Mouse (Mus musculus): Measurements from ENCODE around the gene Eepd1. TPM values are rescaled to one million over a fixed set of nuclear protein-coding genes. Genes with fewer than 3 reads are reported as not detected.
A peak's percentile ranks its signal among the peaks of the same experiment; 100 is the strongest.

Eepd1 gene
- polyA plus RNA-seq, 1 experiment from 2014 or later: 13.7 TPM

DNA sequence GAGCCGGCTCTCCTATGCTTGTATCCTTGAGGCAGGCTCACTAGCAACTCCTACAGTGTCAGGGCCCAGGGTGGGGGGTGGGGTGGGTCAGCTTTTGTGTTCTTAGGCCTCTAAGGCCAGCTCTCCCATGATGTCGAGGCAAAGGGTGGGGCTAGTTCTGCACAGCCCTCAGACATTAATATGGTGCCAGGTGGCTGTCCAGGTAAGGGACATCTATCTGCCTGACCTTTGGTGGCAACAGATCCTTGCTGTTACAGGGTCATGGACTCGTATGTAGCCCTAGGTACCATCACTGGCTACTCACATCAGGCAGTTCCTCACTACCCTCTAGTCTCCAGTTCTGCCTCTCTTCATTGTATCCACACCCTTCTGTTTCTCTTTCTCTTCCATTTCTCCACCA is 87.4 kb downstream of the Eepd1 start:
- Histone ChIP-seq H3K4me2 (ENCODE audit: low read depth, low read length) (no peak overlapping the region), H3K27ac (replicated peaks; ENCODE audit: low read depth, low read length) (no peak overlapping the region), H3K4me1 (ENCODE audit: control insufficient read depth, insufficient read depth, low read length) (peaks cover 27% of the 10 kb centered on the region), H3K36me3 (ENCODE audit: control insufficient read depth, insufficient read depth, low read length) (no peaks in the 10 kb centered on the region), H3K27me3 (replicated peaks; ENCODE audit: control insufficient read depth, insufficient read depth, low read length) (no peaks in the 10 kb centered on the region), H3K9me3 (ENCODE audit: control insufficient read depth, low read length) (no peaks in the 10 kb centered on the region), H3K9ac (ENCODE audit: low read depth, low read length) (no peak overlapping the region), H3K4me3 (ENCODE audit: low read depth, low read length) (no peak overlapping the region)
- ATAC-seq (ENCODE audit: low read depth) (no peak), DNase-seq (ENCODE audit: low spot score) (no peak)
- WGBS: 66% methylated on average over 3 of the region's 3 CpGs

DNA sequence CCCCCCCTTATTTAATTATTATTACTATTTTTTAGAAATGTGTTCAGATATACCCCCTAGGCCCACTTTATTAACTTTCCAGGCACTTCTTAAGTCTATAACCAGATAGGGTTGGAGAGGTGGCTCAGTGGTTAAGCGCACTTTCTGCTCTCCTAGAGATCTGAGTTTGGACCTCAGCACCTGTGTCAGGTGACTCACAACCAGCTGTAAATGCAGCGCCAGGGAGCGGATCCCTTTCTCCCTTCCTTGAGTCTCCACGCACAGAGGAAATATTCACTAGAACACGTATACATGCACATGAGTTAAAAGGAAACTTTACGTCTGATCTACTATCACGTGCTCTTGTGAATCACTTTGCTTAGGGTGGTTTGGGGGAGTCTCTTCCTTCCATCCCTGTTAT is 88.7 kb downstream of the Eepd1 start:
- ATAC-seq (ENCODE audit: low read depth): no peak
- Histone ChIP-seq H3K27ac (replicated peaks; ENCODE audit: low read depth, low read length) (no peak overlapping the region), H3K36me3 (ENCODE audit: control insufficient read depth, insufficient read depth, low read length) (no peaks in the 10 kb centered on the region), H3K4me2 (ENCODE audit: low read depth, low read length) (no peak overlapping the region), H3K27me3 (replicated peaks; ENCODE audit: control insufficient read depth, insufficient read depth, low read length) (no peaks in the 10 kb centered on the region), H3K4me1 (ENCODE audit: control insufficient read depth, insufficient read depth, low read length) (peaks cover 32% of the 10 kb centered on the region), H3K9ac (ENCODE audit: low read depth, low read length) (no peak overlapping the region), H3K9me3 (ENCODE audit: control insufficient read depth, low read length) (no peaks in the 10 kb centered on the region), H3K4me3 (ENCODE audit: low read depth, low read length) (no peak overlapping the region)
- 89% methylated on average over 7 of the region's 7 CpGs for WGBS
- DNase-seq (ENCODE audit: low spot score): no peak

DNA sequence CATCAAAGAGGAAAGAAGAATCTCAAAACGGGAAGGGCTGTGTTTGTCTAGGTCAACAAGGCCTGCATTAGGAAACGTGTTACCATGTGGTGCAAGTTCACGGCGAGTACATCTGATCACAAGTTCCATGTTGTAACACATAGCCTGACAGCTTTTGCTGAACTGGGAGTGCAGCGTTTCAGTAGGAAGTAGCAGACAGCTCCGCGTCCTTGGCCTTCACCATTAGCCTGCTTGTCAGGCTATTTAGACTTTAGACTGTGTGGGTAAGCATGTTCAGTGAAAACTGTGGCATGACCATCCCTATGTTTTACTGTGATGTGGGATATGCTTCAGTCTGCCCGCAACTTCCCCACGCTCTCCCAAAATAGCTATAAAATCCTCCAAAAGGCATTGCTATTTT is 89.1 kb downstream of the Eepd1 start:
- H3K27ac ChIP-seq (replicated peaks; ENCODE audit: low read depth, low read length): no peak overlapping the region; the same call in 1 of the 2 replicates
- no peaks in the 10 kb centered on the region for H3K36me3 ChIP-seq (ENCODE audit: control insufficient read depth, insufficient read depth, low read length)
- WGBS: 71% methylated on average over 9 of the region's 9 CpGs
- ATAC-seq (ENCODE audit: low read depth) (no peak), DNase-seq (ENCODE audit: low spot score) (no peak)
- no peak overlapping the region for H3K4me2 ChIP-seq (ENCODE audit: low read depth, low read length)
- no peaks in the 10 kb centered on the region for H3K9me3 ChIP-seq (ENCODE audit: control insufficient read depth, low read length)
- peaks cover 32% of the 10 kb centered on the region for H3K4me1 ChIP-seq (ENCODE audit: control insufficient read depth, insufficient read depth, low read length)
- no peak overlapping the region for H3K4me3 ChIP-seq (ENCODE audit: low read depth, low read length)
- H3K9ac ChIP-seq (ENCODE audit: low read depth, low read length): no peak overlapping the region
- H3K27me3 ChIP-seq (replicated peaks; ENCODE audit: control insufficient read depth, insufficient read depth, low read length): no peaks in the 10 kb centered on the region

DNA sequence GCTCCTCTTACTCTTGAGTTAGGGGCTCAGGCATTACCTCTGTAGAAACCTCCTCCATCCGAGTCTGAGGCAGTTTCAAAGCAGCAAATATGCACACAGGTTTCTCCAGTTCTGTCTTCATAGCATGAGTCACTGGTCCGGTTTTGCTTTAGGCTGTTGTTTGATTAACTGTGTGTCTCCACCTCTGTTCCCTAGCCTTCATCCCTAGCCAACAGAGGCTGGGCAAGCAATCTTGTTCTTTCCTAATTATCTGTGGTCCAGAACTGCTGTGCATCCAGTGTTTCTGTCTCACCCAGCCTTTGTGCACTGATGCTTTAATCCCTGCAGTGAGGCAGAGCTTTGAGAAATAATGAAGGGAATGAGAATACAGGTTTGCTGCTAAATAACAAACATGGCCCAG is 90.0 kb downstream of the Eepd1 start:
- H3K27ac ChIP-seq (replicated peaks; ENCODE audit: low read depth, low read length): 0 out of 2 replicates have a peak overlapping the region, but pooled peaks have one; percentile 18
- 0 out of 2 replicates have a peak, but pooled peaks have one; percentile 31 for ATAC-seq (ENCODE audit: low read depth)
- H3K9me3 ChIP-seq (ENCODE audit: control insufficient read depth, low read length): no peaks in the 10 kb centered on the region
- H3K27me3 ChIP-seq (replicated peaks; ENCODE audit: control insufficient read depth, insufficient read depth, low read length): no peaks in the 10 kb centered on the region
- no peak overlapping the region for H3K4me2 ChIP-seq (ENCODE audit: low read depth, low read length)
- 35% methylated on average over 2 of the region's 2 CpGs for WGBS
- DNase-seq (ENCODE audit: low spot score): peak; percentile 60
- H3K4me3 ChIP-seq (ENCODE audit: low read depth, low read length): no peak overlapping the region
- H3K9ac ChIP-seq (ENCODE audit: low read depth, low read length): no peak overlapping the region
- H3K4me1 ChIP-seq (ENCODE audit: control insufficient read depth, insufficient read depth, low read length): peaks cover 32% of the 10 kb centered on the region
- H3K36me3 ChIP-seq (ENCODE audit: control insufficient read depth, insufficient read depth, low read length): no peaks in the 10 kb centered on the region

DNA sequence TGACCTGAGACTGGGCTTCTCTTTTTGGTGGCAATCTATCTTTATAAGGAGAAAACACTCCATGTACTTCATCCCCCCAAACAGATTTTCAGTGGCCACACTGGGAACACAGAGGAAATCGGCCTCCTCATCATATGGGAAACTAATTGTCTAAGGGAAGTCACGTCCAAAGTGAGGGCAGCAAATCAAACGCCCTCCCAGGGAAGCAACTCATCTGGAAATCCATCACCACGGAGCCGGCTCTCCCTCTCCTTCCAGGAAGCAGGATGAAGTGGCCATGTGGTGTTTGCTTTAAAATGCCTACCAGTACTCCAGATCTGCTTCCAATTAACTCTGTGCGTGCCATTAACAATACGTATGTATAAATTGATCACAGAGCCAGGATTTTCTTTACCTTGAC is 92.4 kb downstream of the Eepd1 start:
- WGBS: 27% methylated on average over 7 of the region's 7 CpGs
- Histone ChIP-seq H3K4me1 (ENCODE audit: control insufficient read depth, insufficient read depth, low read length) (peaks cover 20% of the 10 kb centered on the region), H3K36me3 (ENCODE audit: control insufficient read depth, insufficient read depth, low read length) (no peaks in the 10 kb centered on the region), H3K4me3 (ENCODE audit: low read depth, low read length) (no peak overlapping the region), H3K4me2 (ENCODE audit: low read depth, low read length) (no peak overlapping the region), H3K27ac (replicated peaks; ENCODE audit: low read depth, low read length) (no peak overlapping the region), H3K9me3 (ENCODE audit: control insufficient read depth, low read length) (no peaks in the 10 kb centered on the region), H3K27me3 (replicated peaks; ENCODE audit: control insufficient read depth, insufficient read depth, low read length) (no peaks in the 10 kb centered on the region), H3K9ac (ENCODE audit: low read depth, low read length) (no peak overlapping the region)
- ATAC-seq (ENCODE audit: low read depth) (no peak), DNase-seq (ENCODE audit: low spot score) (peak; percentile 61)

DNA sequence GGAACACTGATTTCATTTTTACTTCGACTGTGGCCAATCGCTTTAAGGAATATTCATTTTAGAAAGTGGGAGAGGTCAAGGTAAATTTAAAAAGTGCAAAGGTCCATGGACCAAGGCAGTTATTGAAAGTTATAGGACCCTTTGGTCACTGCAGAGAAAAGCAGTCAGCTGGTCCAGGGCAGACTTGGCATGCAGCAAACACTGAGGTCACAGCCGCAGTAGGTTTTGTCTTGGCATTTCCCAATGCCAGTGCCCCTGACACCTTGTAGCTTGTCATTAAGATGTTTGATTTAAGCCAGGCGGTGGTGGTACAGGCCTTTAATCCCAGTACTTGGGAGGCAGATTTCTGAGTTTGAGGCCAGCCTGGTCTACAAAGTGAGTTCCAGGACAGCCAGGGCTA is 92.8 kb downstream of the Eepd1 start:
- no peaks in the 10 kb centered on the region for H3K27me3 ChIP-seq (replicated peaks; ENCODE audit: control insufficient read depth, insufficient read depth, low read length)
- no peak overlapping the region for H3K27ac ChIP-seq (replicated peaks; ENCODE audit: low read depth, low read length)
- no peak overlapping the region for H3K9ac ChIP-seq (ENCODE audit: low read depth, low read length)
- no peak overlapping the region for H3K4me3 ChIP-seq (ENCODE audit: low read depth, low read length)
- no peaks in the 10 kb centered on the region for H3K9me3 ChIP-seq (ENCODE audit: control insufficient read depth, low read length)
- 35% methylated on average over 4 of the region's 4 CpGs for WGBS
- DNase-seq (ENCODE audit: low spot score) (no peak), ATAC-seq (ENCODE audit: low read depth) (no peak)
- H3K4me2 ChIP-seq (ENCODE audit: low read depth, low read length): no peak overlapping the region
- peaks cover 20% of the 10 kb centered on the region for H3K4me1 ChIP-seq (ENCODE audit: control insufficient read depth, insufficient read depth, low read length)
- no peaks in the 10 kb centered on the region for H3K36me3 ChIP-seq (ENCODE audit: control insufficient read depth, insufficient read depth, low read length)

DNA sequence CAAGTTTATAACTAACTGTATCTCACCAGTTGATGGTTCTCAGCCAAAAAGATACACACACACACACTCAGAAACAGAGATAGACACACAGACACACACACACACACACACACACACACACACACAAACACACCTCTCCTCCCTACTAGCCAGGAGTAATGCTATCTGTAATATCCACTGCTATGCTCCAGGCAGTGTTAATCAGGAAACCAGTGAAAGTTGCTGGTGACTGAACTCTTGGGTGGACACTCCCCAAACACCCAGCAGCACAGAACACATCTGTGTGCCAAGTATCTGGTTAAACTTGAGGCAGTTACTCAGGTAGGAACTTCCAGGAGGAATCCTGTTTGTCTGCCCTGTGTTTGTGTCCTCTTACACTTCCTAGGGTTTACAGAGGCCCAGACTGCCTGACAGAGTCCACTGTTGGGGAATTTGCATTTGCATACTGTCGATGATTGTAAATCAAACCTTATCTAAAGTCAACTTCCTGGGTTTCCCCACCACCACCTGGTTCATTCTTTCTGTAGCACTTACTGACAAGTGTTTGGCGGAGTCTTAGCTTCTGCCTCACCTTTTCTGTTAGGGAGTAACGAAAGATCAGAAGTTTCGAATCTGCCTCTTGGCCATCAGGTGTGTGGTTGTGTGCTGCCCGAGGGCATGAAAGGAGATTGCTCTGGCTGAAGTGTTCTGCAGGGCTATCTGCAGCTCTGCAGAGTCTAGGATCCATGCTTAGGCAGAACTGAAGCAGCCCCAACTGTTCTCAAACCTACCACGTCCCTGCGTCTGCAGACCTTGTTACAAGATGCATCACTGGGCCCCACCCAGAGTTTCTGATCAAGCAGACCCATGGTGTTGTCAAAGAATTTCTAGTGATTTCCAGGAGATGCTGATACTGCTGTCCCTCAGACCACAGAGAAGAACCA is 97.6 kb downstream of the Eepd1 start:
- H3K4me3 ChIP-seq (ENCODE audit: low read depth, low read length): no peak overlapping the region
- no peak overlapping the region for H3K27ac ChIP-seq (replicated peaks; ENCODE audit: low read depth, low read length)
- H3K4me2 ChIP-seq (ENCODE audit: low read depth, low read length): no peak overlapping the region
- no peak for ATAC-seq (ENCODE audit: low read depth)
- WGBS: 83% methylated on average over 7 of the region's 7 CpGs
- H3K9ac ChIP-seq (ENCODE audit: low read depth, low read length): no peak overlapping the region
- H3K27me3 ChIP-seq (replicated peaks; ENCODE audit: control insufficient read depth, insufficient read depth, low read length): no peaks in the 10 kb centered on the region
- no peaks in the 10 kb centered on the region for H3K36me3 ChIP-seq (ENCODE audit: control insufficient read depth, insufficient read depth, low read length)
- H3K4me1 ChIP-seq (ENCODE audit: control insufficient read depth, insufficient read depth, low read length): peaks cover 4% of the 10 kb centered on the region
- DNase-seq (ENCODE audit: low spot score): no peak
- no peaks in the 10 kb centered on the region for H3K9me3 ChIP-seq (ENCODE audit: control insufficient read depth, low read length)

DNA sequence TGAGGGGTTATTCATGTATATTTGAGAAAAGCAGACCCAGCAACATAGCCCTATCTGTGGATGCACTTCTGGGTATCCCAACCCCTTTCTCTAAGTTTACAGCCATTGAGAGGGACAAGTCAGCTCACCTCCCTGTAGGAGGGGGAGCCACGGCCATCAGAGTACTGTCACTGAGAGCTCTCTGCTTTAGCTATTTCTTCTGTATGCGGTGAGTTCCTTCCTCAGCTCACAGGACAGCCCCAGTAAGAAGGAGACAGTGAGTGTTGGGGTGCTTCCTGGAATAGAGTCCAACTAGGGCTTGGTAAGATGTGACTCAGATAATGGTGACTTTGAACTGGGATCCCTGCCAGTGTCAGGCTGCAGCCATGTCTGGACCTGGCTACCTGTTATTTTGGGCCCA is 102.3 kb downstream of the Eepd1 start:
- H3K4me1 ChIP-seq (ENCODE audit: control insufficient read depth, insufficient read depth, low read length): no peaks in the 10 kb centered on the region
- no peak for ATAC-seq (ENCODE audit: low read depth)
- no peaks in the 10 kb centered on the region for H3K9me3 ChIP-seq (ENCODE audit: control insufficient read depth, low read length)
- DNase-seq (ENCODE audit: low spot score): no peak
- WGBS: 82% methylated on average over 2 of the region's 2 CpGs
- no peak overlapping the region for H3K4me3 ChIP-seq (ENCODE audit: low read depth, low read length)
- no peak overlapping the region for H3K27ac ChIP-seq (replicated peaks; ENCODE audit: low read depth, low read length)
- H3K4me2 ChIP-seq (ENCODE audit: low read depth, low read length): no peak overlapping the region
- H3K27me3 ChIP-seq (replicated peaks; ENCODE audit: control insufficient read depth, insufficient read depth, low read length): no peaks in the 10 kb centered on the region
- no peak overlapping the region for H3K9ac ChIP-seq (ENCODE audit: low read depth, low read length)
- 0 out of 2 replicates have a peak, but pooled peaks cover 6% of the 10 kb centered on the region for H3K36me3 ChIP-seq (ENCODE audit: control insufficient read depth, insufficient read depth, low read length)

DNA sequence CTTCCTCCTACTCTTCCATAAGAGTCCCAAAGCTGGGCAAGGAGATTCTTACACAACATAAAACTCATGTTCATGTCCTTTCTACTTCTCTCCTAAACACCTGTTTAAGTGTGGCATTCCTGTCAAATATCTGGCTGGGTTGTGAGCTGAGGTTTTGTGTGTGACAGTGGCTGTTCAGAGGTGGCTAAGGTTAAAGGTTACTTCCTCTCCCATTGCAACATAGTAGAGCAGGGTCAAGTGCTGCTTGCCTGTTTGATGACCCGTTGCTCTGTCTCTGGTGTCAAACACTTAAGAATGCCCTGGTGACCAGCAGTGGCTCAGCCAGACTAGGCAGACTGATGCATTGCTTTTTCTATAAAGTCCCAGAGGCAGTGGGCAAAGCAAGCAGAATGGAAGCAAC is 104.3 kb downstream of the Eepd1 start:
- no peak overlapping the region for H3K4me2 ChIP-seq (ENCODE audit: low read depth, low read length)
- H3K27ac ChIP-seq (replicated peaks; ENCODE audit: low read depth, low read length): no peak overlapping the region
- DNase-seq (ENCODE audit: low spot score) (no peak), ATAC-seq (ENCODE audit: low read depth) (no peak)
- 0 out of 2 replicates have a peak, but pooled peaks cover 6% of the 10 kb centered on the region for H3K36me3 ChIP-seq (ENCODE audit: control insufficient read depth, insufficient read depth, low read length)
- H3K9ac ChIP-seq (ENCODE audit: low read depth, low read length): no peak overlapping the region
- WGBS: 50% methylated on average over 1 of the region's 1 CpGs
- no peaks in the 10 kb centered on the region for H3K27me3 ChIP-seq (replicated peaks; ENCODE audit: control insufficient read depth, insufficient read depth, low read length)
- H3K4me3 ChIP-seq (ENCODE audit: low read depth, low read length): no peak overlapping the region
- no peaks in the 10 kb centered on the region for H3K9me3 ChIP-seq (ENCODE audit: control insufficient read depth, low read length)
- no peaks in the 10 kb centered on the region for H3K4me1 ChIP-seq (ENCODE audit: control insufficient read depth, insufficient read depth, low read length)
